Mouse (Mus musculus) testis, adult 2 months (tissue): ENCODE results near the gene Itgb5. TPM values are rescaled to one million over a fixed set of nuclear protein-coding genes. Genes with fewer than 3 reads are reported as not detected.

Source experiments
- H3K27ac ChIP-seq: fragments of 200-500 bp; 2 replicates; pipeline ENCODE4 v1.5.1; 2012; ENCODE audit warnings: low read depth, low read length; ENCODE audit not compliant: control insufficient read depth, insufficient read depth
- H3K27me3 ChIP-seq: fragments of 200-500 bp; 2 replicates; pipeline ENCODE4 v1.6.1; 2012; ENCODE audit warnings: mild to moderate bottlenecking, low read length, moderate library complexity; ENCODE audit not compliant: control insufficient read depth, insufficient read depth
- H3K36me3 ChIP-seq: fragments of 200-500 bp; 2 replicates; pipeline ENCODE4 v1.6.1; 2012; ENCODE audit warnings: mild to moderate bottlenecking, low read length; ENCODE audit not compliant: control insufficient read depth, insufficient read depth
- H3K4me1 ChIP-seq: fragments of 200-500 bp; 2 replicates; pipeline ENCODE4 v1.6.1; 2012; ENCODE audit warnings: low read length; ENCODE audit not compliant: control insufficient read depth, insufficient read depth
- H3K4me3 ChIP-seq: fragments of 200-500 bp; 2 replicates; pipeline ENCODE4 v1.5.1; 2012; ENCODE audit warnings: low read depth, mild to moderate bottlenecking, low read length, moderate library complexity, mixed read lengths; ENCODE audit not compliant: control insufficient read depth
- CTCF ChIP-seq: fragments of 200-500 bp; IDR thresholded peaks from 2 replicates; pipeline ENCODE4 v1.5.1; 2012; ENCODE audit warnings: low read depth, mild to moderate bottlenecking, inconsistent platforms, low read length, moderate library complexity; ENCODE audit not compliant: control insufficient read depth, insufficient read depth, insufficient replicate concordance
- POLR2A ChIP-seq: fragments of 200-500 bp; IDR thresholded peaks from 2 replicates; pipeline ENCODE4 v1.6.1; 2012; ENCODE audit warnings: low read depth, mild to moderate bottlenecking, inconsistent platforms, low read length, moderate library complexity; ENCODE audit not compliant: control insufficient read depth
- polyA plus RNA-seq: library from polyadenylated mRNA; depleted of rRNA; stranded (reverse); fragments of >200 nt; gene quantifications from 2 replicates; pipeline ENCODE4 v1.2.3, GENCODE M21; 2012

Gene Itgb5
- polyA plus RNA-seq, 1 experiment = 33.0 TPM

DNA sequence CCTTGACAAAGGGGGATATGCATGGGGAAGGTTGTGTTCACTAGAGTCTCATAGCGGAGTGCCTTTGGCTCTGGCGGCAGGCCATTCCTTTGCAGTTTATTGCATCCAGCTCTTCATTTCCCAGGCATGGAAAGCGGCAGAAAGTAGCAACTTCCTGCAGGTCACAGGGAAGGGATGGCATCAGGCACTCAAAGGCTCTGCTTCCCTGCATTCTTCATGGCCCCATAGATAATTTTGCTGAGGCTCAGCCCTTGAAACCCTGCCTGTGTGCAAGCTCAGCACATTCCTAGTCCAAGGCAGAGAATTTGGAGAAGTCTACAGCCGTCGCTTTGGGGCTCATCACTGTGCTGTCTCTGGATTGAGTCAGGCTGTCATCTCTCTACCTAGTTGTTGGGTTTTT lies 87.9 kb downstream of the Itgb5 start:
- no peaks in the 10 kb centered on the region for H3K27me3 ChIP-seq
- no peaks in the 10 kb centered on the region for H3K36me3 ChIP-seq
- H3K4me1 ChIP-seq = peaks cover 5% of the 10 kb centered on the region
- H3K27ac ChIP-seq = peak overlapping the region; percentile 24; the same call in 1 of the 2 replicates
- TF ChIP-seq POLR2A = no peak
- TF ChIP-seq CTCF = no peak
- peak overlapping the region; percentile 12; the same call in 1 of the 2 replicates for H3K4me3 ChIP-seq

DNA sequence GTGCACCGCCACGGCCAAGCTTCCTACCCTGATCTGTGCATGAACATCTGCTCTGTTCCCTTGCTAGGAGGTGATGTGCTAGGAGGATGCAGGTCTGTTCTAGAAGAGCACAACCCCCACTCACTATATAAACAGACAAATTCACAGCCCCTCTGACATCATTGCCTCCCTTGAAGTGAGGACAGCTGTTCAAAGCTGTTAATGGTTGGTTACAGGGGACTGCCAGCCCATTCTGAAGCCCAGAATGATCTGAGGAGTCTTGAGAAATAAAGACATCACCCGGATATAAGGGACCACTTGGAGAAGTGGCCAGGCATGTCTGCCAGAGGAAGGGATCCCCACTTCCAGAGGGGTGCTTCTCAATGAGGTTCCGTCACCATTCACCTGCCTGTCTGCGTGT lies 88.5 kb downstream of the Itgb5 start:
- TF ChIP-seq POLR2A (no peak), CTCF (no peak)

DNA sequence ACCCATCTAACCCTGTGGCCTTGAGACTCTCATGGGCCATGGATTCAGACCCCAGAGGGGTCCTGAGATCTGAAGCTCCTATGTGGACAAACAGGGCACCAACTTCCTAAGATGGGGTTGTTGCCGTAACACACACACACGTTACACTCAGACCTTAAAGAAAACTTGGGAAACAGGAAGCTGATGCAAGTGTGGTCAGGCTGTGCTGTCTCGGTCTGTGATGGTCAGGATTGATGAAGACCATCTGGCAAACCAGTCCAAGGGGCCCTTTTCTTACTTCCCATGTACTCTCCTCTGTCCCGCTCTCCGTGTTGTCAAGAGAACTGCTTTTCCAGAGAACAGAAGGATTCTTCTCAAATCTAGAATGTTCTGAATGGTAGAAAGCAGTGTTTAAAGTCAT lies 92.0 kb downstream of the Itgb5 start:
- H3K27ac ChIP-seq = no peak overlapping the region
- no peaks in the 10 kb centered on the region for H3K27me3 ChIP-seq
- H3K36me3 ChIP-seq = no peaks in the 10 kb centered on the region
- H3K4me1 ChIP-seq = peaks cover 5% of the 10 kb centered on the region
- TF ChIP-seq POLR2A (no peak), CTCF (no peak)
- H3K4me3 ChIP-seq = no peak overlapping the region

More for the DNA sequence above, 88.5 kb downstream of the Itgb5 start:
- Histone ChIP-seq H3K4me1 (peaks cover 5% of the 10 kb centered on the region), H3K36me3 (no peaks in the 10 kb centered on the region), H3K27ac (no peak overlapping the region), H3K4me3 (no peak overlapping the region), H3K27me3 (no peaks in the 10 kb centered on the region)

DNA sequence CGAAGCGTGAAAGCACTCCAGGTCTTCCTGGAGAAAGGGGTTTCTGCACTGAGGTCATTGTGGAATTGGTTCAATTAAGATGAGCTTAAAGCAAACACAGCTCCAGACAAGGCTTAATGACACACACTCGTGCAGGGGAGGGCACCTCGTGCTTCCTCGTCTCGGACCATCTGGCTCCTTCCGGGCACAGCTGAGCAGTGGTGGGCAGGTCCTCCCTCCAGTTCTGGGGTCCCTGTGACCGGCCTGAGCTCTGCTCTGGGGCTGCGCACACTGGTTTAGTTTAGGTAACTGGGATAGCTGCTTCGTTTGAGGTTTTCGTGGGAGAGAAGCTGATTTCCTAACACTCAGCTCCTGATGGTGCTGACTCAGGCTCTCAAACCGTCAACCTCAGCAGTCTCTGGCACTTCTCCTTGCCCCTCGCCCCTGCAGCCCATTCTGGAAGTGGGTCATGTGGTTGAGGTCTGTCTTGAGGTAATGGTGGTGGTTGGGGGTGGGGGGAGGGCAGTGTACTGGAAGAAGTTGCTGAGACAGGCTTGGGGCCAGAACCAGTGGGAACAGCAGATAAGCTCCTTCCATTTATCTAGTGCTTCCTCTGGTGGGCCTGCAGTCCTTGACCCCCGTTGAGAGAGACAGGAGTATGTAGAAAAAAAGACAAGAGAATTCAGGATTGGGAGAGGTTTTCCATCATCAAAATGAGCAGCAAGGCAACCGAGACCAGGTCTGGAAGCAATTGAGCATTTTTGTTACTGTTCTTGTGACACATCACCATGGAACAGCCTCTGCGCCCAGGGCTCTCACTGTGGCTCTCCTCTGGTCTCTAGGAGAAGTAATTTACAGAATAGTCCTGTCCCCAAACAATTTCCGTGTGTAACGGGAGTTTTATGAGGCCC lies 92.9 kb downstream of the Itgb5 start:
- no peak overlapping the region for H3K4me3 ChIP-seq
- H3K36me3 ChIP-seq = no peaks in the 10 kb centered on the region
- H3K4me1 ChIP-seq = no peaks in the 10 kb centered on the region; the same call in 1 of the 2 replicates
- no peak overlapping the region for H3K27ac ChIP-seq
- TF ChIP-seq CTCF (no peak), POLR2A (no peak)
- H3K27me3 ChIP-seq = no peaks in the 10 kb centered on the region

DNA sequence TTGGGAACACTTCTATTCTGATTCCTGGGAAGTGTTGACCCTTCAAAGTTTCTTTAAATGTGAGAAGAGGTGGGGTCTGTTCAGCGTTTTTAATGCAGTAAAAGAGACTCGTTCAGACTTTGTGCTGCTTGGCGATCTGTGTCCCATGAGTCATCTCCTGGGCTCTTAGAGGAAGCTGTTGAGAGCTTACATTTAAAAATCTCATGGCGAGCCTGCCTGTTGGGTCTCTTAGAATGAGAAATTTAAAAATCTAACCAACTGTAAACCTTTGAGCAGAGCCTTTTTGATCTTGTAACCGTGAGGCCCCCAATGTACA lies 93.5 kb downstream of the Itgb5 start:
- Histone ChIP-seq H3K27ac (no peak overlapping the region), H3K36me3 (no peaks in the 10 kb centered on the region), H3K27me3 (no peaks in the 10 kb centered on the region), H3K4me1 (no peaks in the 10 kb centered on the region), H3K4me3 (no peak overlapping the region)
- TF ChIP-seq CTCF (no peak), POLR2A (no peak)

DNA sequence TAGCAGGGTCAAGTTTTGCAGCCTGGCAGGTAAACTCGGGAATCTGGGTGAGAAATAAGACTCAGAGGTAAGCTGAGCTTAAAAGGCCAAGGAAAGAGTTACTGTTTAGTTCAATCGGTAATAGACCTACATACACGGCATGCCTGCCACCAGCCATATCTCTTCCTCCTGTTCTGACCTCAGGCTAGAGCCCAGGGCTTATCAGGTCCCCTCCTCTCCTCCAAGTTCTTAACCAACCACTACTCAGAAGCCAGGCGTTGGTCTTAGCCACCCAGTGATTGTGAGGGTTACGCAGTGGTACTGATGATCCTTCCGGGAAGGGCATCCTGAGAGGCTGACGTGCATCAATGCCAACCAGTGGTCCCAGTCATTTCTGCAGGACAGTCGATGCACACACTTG lies 94.3 kb downstream of the Itgb5 start:
- Histone ChIP-seq H3K36me3 (no peaks in the 10 kb centered on the region), H3K4me1 (no peaks in the 10 kb centered on the region), H3K4me3 (no peak overlapping the region), H3K27me3 (no peaks in the 10 kb centered on the region), H3K27ac (no peak overlapping the region)
- TF ChIP-seq CTCF (no peak), POLR2A (no peak)

DNA sequence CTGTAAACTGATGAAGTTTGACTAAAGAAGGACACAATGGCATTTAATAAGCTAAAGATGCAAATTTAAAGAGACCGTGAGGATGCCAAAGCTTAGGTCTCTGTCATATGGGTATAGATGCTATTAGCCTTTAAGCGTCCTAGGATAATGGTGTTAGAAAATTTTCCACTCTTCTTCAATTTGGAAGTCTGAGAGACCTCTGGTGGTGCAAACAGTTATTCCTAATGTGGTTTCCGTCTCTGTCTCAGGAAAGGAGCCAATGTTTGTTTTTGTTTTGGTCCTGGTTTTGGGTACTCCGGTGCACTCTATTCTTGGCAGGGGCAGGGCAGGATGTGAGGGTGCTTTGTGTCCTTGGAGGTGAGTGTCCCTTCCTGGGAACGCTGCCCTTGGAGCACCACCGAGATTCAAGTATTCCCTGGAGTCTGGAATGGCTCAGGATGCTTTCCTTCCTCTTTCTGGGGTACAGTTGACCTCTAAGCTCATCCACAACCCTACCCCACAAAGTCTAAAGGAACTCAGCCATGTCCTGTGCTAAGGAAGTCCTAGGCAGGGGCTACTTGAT lies 97.9 kb downstream of the Itgb5 start:
- Histone ChIP-seq H3K27ac (no peak overlapping the region), H3K4me3 (no peak overlapping the region), H3K36me3 (no peaks in the 10 kb centered on the region), H3K27me3 (no peaks in the 10 kb centered on the region), H3K4me1 (0 out of 2 replicates have a peak, but pooled peaks cover under 1% of the 10 kb centered on the region)
- TF ChIP-seq CTCF = no peak
- no peak for TF ChIP-seq POLR2A
